Mouse (Mus musculus) urinary bladder, postnatal 25 days (tissue): Measurements from ENCODE around the gene Gzmm.

ENCODE experiments used
- DNase-seq: peaks from one replicate; pipeline ENCODE4 v3.0.0; 2022; ENCODE audit warnings: low spot score

Gzmm gene

GRCm38 (mm10) chr10:79703541-79703940 lies 14.7 kb downstream of the Gzmm start:
- no peak for DNase-seq

GRCm38 (mm10) chr10:79704065-79704969 lies 15.5 kb downstream of the Gzmm start, which contains the start of gene Bsg:
TSS of gene Bsg (plus strand) at chr10:79704491.
- peak; percentile 98 for DNase-seq

- no peak for DNase-seq
Measured at GRCm38 (mm10) chr10:79704970-79705360, 16.1 kb downstream of the Gzmm start.

- DNase-seq: no peak
Measured at GRCm38 (mm10) chr10:79705951-79706350, 17.1 kb downstream of the Gzmm start.

GRCm38 (mm10) chr10:79706406-79707094 lies 17.7 kb downstream of the Gzmm start:
- no peak for DNase-seq

- DNase-seq: no peak
Measured at GRCm38 (mm10) chr10:79707162-79707561, 18.3 kb downstream of the Gzmm start.

- no peak for DNase-seq
Measured at GRCm38 (mm10) chr10:79707759-79708158, 18.9 kb downstream of the Gzmm start.

- no peak for DNase-seq
Measured at GRCm38 (mm10) chr10:79708668-79709067, 19.8 kb downstream of the Gzmm start.

- no peak for DNase-seq
Measured at GRCm38 (mm10) chr10:79709307-79709706, 20.5 kb downstream of the Gzmm start.

GRCm38 (mm10) chr10:79712029-79712428 lies 23.2 kb downstream of the Gzmm start:
- DNase-seq: no peak

GRCm38 (mm10) chr10:79712499-79713126 lies 23.8 kb downstream of the Gzmm start:
- peak; percentile 77 for DNase-seq

- DNase-seq: no peak
Measured at GRCm38 (mm10) chr10:79713163-79713562, 24.3 kb downstream of the Gzmm start.

GRCm38 (mm10) chr10:79714996-79715395 lies 26.2 kb downstream of the Gzmm start:
- DNase-seq: no peak

- no peak for DNase-seq
Measured at GRCm38 (mm10) chr10:79716254-79716987, 27.6 kb downstream of the Gzmm start, which contains the start of gene Hcn2. TSS of gene Hcn2 (plus strand) at chr10:79716634.

- no peak for DNase-seq
Measured at GRCm38 (mm10) chr10:79716988-79717355, 28.2 kb downstream of the Gzmm start.

- peak; percentile 79 for DNase-seq
Measured at GRCm38 (mm10) chr10:79717640-79718357, 29.0 kb downstream of the Gzmm start.

GRCm38 (mm10) chr10:79721089-79721488 lies 32.3 kb downstream of the Gzmm start:
- no peak for DNase-seq

GRCm38 (mm10) chr10:79723047-79723446 lies 34.2 kb downstream of the Gzmm start:
- no peak for DNase-seq

- no peak for DNase-seq
Measured at GRCm38 (mm10) chr10:79723692-79724091, 34.9 kb downstream of the Gzmm start.

- no peak for DNase-seq
Measured at GRCm38 (mm10) chr10:79726090-79726489, 37.3 kb downstream of the Gzmm start.
